Mouse (Mus musculus): ENCODE results near the gene Cdan1. TPM values are rescaled to one million over a fixed set of nuclear protein-coding genes. Genes with fewer than 3 reads are reported as not detected.

Gene Cdan1
- total RNA-seq (2022), result 10 to 100 TPM; 16.9 to 36.8 (median 26.0) TPM

DNA sequence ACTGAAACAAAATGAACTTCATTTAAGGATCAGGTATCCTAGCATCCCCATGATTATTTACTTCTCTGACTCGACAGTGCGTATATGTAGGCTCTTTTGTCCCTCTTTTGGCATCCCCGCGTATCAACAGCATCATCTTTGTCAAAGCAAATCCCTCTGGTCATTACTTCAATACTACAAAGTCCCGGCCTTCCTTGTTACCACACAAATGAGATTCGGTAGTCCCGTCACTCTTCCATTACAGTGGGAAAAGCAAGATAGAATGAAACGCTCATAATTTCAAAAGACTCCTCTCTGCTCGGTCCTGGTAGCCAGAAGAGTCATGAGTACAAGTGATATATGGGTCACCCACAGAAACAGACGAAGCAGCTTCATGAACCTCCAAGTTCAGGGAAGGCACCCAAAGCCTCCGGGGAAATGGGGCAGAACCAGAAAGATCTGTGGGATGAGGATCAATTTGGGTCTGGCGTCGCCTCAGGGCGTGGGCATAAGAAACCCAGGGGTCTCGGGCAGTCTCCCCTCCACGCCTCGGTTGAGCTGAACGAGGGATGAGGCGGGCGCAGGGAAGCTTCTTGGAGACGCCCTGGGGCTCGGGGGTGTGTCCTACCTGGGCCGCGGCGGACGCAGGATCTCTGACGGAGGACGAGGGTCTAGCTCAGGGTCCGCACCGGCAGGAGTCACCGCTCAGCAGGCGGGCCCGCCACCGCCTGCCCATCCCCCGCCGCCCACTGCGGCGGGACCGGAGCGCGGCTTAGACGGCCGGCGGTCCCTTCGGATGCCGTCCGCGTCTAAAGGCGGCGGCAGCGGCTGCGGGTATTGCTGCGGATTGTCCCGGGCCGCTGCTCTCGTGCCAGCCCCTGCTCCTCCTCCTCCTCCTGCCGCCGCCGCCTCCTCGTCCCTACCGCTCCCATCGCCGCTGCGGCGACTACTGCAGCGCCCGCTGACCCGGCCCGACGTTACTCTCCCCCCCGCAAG is at the start of gene Cdan1:
Gene Cdan1 (minus strand): TSS at position 680 of the 975 bp plus-strand sequence.
- peak; percentile 32 for DNase-seq

DNA sequence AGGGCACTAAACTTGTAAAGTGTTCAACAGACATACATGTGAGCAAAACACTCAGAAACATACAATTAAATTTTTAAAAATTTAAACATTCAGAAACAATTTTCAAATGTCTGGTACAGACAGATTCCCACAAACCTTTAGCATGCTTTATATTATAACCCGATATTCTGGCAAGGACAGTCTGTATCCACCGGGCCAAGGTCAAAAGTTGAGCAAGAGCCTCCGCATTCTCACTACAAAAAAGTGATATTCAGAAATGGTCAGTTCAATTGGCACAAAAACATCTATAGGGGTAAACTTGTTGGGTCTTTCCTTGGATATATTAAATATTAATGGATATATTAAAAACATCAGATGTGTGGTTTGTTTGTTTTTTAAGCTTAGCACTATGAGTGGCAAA is 46.4 kb upstream of the Cdan1 start:
- peak; percentile 8 for DNase-seq

DNA sequence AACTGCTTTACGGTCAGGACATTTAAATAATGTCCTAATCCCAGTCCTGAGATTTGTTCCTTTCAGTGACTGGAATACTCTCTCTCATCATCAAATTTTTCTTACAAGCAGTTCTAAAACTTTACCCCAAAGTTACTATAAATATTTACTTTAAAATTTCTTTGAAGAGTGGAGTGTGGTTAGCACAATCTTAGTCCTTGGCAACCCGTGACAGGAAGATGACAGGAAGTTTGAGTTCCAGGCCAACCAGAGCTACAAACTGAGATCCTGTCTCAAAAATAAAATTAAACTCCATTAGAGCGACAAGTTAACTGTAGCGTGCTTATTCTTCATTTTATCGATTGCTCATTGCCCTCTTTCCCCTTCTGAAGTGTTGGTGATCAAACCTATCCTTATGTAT is 37.7 kb upstream of the Cdan1 start:
- no peak for DNase-seq

DNA sequence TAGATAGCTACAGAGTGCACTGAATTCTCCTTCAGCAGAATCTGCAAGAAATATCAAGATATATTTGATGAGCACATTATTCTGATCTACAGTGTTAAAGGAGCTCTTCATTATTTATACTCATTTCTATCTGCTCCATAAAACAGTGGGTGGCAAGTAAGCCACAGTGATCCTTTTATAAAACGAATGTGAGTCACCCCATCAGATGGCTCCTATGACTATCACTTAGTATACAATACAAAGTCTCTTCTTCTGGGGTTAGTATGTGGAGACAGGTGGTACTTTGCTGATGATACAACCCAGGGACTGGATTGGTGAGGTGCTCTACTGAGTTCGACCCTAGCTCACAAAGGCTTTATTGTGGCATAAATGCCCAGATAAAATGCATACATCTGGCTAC is 23.3 kb upstream of the Cdan1 start:
- DNase-seq, result no peak

DNA sequence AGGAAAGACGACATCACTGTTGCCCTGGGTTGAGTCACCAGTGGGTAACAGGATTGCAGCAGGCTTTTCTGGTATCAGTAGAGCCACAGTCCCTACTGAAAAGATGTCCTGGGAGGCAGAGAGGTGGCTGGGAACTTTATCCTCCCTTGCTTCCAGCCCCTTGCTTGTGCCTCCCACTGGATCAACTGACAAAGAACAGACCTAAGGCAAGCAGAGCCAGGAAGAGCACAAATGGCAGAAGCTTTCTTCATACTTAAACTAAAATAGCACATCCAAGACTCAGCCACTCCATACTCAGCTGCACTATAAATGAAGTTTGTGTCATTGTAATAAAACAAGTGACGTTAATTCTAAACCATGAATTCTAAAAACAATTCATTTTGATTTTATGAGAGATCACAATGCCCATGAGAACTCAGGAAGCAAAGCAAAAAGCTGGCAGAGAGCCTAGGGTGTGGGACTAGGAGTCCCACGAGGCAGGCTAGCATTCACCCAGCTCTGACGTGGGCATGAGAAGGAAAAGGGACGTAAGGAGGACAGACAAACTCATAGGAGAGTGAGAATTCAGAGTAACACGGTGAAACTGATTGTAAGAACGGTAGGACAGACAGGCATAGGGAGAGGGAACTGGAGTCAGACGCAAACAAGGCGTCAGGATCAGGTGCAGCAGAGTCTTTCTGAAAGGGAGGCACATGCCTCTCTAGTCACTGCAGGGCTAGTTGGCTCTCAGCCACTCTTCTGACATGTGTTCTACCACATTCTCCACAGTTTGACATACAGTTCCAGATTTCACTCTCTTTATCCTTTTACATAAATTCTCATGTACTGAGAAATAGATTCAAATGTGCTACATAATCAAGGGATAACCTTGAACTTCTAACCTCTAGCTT is 21.8 kb upstream of the Cdan1 start:
- no peak for DNase-seq

DNA sequence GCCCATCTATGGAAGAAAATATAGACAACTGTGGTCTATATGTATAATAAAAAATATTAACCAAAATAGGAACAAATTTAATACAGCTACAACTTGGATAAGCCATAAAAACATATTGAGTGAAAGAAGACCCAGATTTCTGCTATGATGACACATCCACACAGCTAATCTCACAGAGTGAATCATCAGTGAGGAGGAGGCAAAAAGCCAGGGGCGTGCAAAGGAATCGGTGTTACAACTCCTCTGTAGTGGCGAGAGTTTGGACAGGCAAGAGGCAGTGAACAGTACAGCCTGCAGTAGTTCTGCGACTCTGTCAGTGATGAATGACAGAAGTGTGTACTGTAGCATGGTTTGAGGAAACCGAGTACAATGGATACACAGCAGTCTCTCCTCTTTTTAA is 17.4 kb upstream of the Cdan1 start:
- peak; percentile 29 for DNase-seq

DNA sequence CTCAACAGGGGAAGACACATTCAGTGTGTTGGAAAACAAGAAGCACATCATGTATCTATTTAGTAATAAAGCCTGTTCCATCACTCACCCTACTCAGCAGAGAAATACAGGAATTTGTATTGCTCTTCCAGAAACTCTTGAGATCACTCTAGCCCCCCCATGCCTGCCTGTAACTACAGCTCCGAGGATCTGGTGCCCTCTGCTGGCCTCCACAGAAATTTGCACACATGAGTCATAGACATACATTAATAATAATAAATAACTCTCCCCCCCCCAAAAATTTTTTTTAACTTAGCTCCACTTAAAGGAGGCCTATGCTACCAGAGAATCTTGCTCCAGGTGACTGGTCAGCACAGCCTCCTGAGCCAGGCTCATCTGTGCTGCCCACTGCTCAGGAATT is 16.6 kb upstream of the Cdan1 start:
- DNase-seq, result no peak

DNA sequence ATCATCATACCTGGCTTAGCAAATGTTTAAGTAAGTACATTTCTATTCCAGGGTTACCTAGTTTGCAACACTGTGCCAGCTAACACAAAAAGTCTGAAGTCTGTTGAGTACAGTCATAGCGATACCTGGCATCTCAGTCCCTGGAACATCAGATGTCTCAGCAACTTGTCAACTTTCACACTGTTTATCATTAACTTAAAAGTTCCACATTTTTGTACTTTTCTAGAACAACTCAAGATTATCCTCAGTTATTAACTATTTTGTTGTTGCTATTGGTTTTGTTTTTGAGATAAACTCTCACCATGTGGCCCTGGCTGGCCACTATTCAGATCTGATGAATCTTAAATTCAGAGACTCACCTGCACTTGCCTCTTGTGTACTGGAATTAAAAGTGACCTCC is 13.5 kb upstream of the Cdan1 start:
- DNase-seq, result no peak

DNA sequence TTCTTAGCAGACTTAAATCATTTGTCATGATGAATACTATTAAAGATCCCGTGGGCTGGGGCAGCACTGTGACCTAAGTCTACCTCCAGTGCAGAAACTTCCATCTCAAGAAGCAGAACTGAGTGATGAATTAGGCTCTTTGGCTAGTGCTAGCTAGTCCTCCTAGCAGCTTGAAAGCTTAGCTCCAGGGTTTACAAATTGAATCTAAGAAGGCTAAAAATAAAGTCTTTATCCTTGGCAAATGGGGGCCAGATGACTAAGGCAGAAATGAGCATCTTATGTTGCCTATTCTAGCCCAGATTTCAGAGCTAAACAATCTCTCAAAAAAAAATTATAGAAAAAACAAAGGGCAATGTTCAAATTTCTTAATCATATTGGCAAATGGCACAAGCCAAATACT is 10.8 kb upstream of the Cdan1 start:
- no peak for DNase-seq

DNA sequence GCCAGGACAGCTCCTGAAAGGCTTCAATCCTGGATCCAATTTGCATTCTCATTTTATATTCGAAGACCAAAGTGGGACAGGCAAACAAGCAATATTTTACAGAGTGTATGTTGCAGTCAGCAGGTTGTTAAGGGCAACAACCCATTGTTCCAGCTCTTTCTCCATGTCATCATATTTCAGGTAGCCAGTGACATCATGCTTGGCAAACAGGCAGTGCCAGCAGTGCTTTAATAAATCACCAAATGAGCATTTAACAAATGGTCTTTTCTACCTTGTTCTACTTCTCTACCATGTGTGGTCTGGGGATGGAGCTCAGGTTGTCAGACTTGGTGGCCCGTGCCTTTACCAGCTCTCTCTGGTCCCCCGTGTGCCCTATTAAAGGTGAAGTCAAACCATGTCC is 8.2 kb upstream of the Cdan1 start:
- no peak for DNase-seq

DNA sequence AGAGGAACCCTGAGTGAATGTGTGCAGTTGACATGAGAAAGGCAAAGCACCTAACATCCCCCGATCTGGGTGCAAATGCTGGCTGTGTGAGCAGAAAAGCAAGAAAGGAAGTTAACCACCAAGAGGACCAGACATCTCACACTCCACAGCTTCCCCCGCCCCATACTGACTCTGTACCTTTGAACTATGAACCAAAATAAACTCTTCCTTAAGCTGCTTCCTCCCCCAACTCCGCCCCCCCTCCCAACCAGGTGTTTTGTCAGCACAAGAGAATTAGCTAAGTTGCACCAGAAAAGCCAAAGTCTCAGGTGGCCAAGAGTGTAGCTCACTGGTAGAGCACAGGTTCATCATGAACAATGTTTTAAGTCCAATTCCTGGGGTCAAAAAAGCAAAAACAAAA is 3.2 kb upstream of the Cdan1 start:
- DNase-seq, result no peak

DNA sequence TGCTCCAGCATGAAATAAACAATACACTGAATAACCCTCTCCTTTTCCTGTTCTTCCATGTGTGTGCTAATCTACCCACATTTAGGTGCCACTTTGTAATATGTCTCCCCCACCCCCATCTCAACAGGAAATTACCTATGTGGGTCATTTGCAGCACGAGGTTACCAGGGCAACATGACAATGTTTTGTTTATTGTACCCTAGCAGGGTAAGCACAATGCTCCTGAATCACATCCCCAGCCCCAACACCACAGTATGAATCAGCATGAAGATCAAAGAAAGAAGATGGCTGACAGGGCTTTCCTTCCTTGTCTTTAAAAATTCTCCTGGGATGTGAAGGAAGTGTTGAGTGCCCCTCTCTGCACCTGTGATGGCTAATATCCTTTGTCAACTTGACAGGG is 2.7 kb upstream of the Cdan1 start:
- no peak for DNase-seq

DNA sequence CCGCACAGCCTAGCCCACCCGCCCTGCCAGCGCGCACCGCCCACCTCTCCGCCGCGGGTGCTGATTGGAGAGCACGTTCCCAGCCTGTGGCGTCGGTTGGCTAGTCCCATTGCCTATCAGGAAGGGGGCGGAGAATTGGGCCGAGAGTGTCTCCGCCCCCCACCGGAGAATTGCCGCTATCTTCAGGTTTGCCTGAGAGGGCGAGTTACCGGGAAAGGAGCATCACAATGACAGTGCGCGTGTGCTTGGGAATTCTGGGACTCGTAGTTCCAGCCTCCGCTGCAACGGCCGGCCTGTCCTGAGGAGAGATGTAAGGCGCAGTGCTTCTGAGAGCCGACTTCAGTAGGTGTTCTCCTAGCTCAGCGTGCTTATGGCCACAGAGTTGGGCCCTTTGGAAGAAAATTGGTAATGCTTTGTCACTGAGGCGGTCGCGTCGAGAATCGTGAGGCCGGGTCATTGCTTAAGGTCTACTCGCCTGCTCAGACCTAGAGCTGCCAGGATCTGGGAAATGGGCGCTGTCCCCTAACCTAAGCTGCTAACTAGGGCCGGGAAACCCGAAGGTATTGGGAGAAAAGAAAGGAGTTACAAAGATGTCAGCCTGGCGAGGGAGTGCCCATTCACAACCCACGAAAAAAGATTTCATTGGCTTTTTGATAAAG is 625 bp upstream of the Cdan1 start, which contains the start of gene Ttbk2:
Gene Ttbk2 (minus strand): TSS at position 181 of the 659 bp plus-strand sequence.
- peak; percentile 97 for DNase-seq

DNA sequence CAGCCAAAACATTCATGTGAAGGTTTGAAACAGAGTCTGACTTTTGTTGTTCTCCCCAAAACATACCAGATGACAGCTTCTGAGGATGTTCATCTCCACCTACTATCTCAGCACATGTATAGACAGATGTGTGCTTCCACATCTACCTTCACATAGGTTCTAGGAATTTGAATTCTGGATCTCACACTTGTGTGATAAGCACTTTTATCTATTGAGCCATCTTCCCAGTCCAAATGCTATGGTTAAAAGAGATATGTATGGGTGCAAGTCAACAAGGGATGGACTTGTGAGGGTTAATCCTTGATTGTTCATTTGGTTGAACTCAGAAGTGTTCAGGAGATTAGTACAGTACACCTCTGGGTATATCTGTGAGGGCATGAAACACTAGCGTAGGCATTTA is 4.6 kb downstream of the Cdan1 start:
- no peak for DNase-seq

DNA sequence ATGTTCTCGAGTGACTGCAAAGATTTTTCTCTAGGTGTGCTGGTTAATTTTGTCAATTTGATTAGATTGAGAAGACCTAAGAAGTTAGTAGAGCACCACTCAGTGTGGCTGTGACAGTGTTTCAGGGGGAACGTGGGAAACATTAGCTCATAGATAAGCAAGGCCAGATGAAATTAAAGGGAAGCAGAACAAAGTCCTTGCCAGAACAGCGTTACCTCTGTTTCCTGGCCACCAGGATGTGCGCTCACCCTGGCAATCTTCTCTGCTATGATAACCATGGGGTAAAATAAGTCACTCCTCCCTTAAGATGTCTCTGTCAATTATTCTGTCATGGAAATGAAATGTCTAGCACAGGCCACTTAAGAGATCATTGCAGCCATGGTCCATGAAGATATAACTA is 5.9 kb downstream of the Cdan1 start:
- DNase-seq, result no peak

DNA sequence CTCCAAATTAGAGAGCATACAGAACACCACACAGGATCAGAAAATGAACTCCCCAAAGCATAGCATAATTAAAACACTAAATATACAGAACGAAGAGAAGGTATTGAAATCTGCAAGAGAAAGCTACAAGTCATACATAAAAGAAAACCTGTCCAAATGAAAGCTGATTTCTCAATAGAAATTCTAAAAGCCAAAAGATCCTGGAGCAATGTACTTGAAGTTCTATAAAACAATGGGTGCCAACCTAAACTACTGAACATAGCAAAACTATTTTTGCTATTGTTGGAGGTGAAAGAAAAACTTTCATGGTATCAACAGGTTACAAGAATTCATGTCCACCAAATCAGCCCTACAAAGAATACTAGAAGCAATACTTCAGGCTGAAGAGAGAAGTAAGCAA is 8.7 kb downstream of the Cdan1 start:
- DNase-seq, result no peak

DNA sequence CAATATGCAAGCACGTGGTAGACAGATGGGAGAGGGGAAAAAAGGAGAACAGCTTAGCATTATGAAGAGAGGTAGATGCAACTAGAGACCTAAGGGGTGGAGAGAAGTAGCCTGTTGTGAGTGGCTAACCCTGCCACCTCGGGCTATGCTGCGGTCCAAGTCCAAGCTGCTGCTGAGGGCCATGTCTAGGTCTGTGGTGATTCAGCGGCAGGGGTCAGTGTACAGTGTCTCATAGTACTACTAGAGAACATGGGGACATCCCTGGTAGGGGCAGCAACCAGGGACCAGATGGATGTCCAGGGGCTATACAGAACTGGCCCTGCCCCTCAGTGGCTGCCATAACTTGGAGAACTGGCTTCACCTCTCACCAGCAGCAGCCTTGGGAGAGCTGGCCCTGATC is 14.8 kb downstream of the Cdan1 start:
- no peak for DNase-seq

DNA sequence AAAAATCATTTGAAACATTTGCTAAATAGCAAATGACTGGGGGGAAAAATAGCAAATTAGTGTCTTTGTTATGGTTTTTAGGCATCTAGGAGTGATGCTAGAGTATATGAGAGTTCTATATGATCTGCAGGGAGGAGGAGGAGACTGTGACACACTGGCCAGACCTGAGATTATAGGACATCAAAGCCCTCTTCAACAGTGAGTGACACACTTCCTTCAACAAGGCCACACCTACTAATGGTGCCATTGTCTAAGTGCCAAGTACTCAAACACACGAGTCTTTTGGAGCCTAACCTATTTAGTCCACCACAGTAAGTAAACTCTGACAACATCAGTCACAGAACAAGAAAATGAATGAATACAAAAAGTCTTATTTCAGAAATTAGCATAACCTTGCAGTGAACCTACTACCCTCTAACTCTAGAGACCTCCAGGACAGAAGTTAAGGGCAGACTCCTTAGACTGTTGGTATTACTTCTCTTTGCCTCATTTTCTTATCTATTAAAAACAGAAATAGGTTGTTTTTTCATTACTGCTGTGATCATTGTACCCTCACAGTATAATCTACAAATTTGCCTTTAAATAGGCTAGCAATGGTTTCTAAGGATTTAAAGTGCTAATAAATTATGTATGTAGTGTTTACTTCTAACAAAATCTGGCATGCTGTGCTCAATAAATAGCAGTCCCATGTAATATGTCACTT is 22.8 kb downstream of the Cdan1 start:
- DNase-seq, result no peak

DNA sequence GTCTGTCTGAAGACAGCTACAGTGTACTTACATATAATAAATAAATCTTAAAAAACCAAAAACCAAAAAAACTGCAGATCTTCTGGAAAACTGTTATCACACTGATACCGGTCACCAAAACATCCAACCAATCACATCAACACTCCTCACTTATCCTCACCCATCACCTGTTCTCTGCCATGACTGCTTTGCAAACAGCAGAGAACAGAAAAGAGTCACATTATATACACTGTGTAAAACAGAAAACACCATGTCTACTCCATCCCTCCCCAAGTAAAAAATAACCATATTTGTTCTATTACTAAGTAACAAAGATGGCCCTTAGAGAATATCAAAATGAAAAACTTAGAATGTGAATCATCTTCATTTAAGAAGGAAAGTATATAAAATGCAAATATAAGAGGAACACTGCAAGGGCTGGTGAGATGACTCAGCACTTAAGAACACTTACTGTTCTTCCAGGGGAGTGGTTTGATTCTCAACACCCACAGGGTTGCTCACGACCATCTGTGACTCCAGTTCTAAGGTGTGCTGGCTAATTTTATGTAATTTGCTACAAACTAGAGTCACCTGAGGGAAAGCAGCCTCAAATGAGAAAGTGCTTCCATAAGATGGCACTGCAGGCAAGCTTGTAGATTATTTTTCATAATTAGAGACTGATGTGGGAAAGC is 79.5 kb downstream of the Cdan1 start:
- no peak for DNase-seq

DNA sequence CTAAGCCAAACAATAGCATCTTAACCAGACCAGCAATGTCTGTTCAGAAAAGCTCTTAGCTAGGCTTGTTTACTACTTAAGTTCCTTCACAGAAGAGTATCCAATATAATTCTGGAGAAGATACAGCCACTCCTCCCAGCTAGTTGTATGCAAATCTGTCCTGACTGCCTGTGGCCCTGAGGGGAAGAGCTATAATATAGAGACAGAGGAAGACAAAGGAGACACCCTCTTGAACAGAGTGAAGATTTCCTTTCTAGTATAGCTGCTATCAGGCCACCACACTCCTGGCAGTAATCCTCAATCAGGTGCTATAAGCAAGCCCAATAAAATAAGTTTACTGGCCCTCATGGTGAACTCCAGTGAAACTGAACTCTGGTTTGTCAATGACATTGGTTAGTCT is 88.0 kb downstream of the Cdan1 start:
- DNase-seq, result no peak

DNA sequence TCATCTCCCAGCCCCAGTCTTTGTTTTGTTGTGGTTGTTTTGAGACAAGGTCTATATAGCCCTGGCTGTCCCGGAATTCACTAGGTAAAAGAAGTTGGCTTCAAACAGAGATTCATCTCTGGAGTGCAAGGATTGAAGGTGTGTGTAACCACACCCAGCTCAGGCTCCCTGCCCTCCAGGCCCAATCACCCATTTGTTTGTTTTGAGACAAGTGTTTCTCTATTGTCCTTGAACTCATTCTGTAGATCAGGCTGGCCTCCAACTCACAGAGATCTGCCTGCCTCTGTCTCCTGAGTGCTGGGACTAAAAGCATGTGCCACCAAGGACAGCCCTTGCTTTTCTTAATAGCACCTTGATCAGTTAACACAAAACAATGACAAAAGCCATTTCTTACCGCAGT is 101.9 kb downstream of the Cdan1 start:
- no peak for DNase-seq

DNA sequence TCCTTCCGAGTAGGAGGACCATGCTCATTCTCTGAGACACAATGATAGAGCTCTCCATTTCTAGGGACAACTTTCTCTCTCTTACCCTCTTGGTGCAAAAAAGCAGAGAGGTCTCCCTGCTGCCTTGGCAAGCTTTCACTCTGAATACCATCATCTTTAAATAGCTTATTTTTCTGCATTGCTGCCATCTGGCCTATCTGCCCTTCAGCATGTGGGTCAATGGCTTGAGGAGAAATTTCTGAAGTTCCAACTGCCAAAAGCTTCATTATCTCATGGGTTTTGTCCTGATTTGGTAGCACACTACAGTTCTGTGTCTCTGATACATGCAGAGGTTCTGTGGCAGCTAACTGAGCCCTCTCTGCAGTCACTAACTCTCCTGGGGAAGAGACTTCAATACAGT is 104.4 kb downstream of the Cdan1 start:
- no peak for DNase-seq

Measured in adrenal gland, adult 8-10 months (tissue).